Mouse (Mus musculus): ENCODE results near the gene Ptpro. TPM values are rescaled to one million over a fixed set of nuclear protein-coding genes. Genes with fewer than 3 reads are reported as not detected.

The Ptpro gene
- polyA plus RNA-seq, 1 experiment from 2014 or later: 63.5 TPM

- 12% methylated on average over 7 of the region's 7 CpGs for WGBS
- peak overlapping the region; percentile 60 for H3K4me2 ChIP-seq (ENCODE audit: low read length)
- no peak for ATAC-seq
- no peaks in the 10 kb centered on the region for H3K36me3 ChIP-seq (ENCODE audit: control insufficient read depth, insufficient read depth)
- 0 out of 2 replicates have a peak, but pooled peaks cover 6% of the 10 kb centered on the region for H3K4me1 ChIP-seq (replicated peaks; ENCODE audit: control insufficient read depth, insufficient read depth, low read length)
- no peaks in the 10 kb centered on the region for H3K9me3 ChIP-seq (ENCODE audit: control insufficient read depth, low read length)
- peak overlapping the region; percentile 89 for H3K9ac ChIP-seq (replicated peaks; ENCODE audit: low read depth, low read length)
- no peak overlapping the region for H3K27ac ChIP-seq (ENCODE audit: low read length)
- peak overlapping the region; percentile 56 for H3K4me3 ChIP-seq (replicated peaks; ENCODE audit: low read length)
- no peaks in the 10 kb centered on the region for H3K27me3 ChIP-seq (replicated peaks; ENCODE audit: control insufficient read depth, insufficient read depth, low read length)
Measured at GRCm38 (mm10) chr6:137253415-137253814, 1.3 kb downstream of the Ptpro start.

GRCm38 (mm10) chr6:137261033-137261432 lies 8.9 kb downstream of the Ptpro start:
- H3K4me1 ChIP-seq (replicated peaks; ENCODE audit: control insufficient read depth, insufficient read depth, low read length): peaks cover 4% of the 10 kb centered on the region
- H3K4me3 ChIP-seq (replicated peaks; ENCODE audit: low read length): no peak overlapping the region
- ATAC-seq: no peak
- H3K27ac ChIP-seq (ENCODE audit: low read length): no peak overlapping the region
- H3K36me3 ChIP-seq (ENCODE audit: control insufficient read depth, insufficient read depth): no peaks in the 10 kb centered on the region
- no peak overlapping the region for H3K9ac ChIP-seq (replicated peaks; ENCODE audit: low read depth, low read length)
- H3K4me2 ChIP-seq (ENCODE audit: low read length): no peak overlapping the region
- H3K9me3 ChIP-seq (ENCODE audit: control insufficient read depth, low read length): peaks cover 4% of the 10 kb centered on the region; the same call in 1 of the 2 replicates
- no peaks in the 10 kb centered on the region for H3K27me3 ChIP-seq (replicated peaks; ENCODE audit: control insufficient read depth, insufficient read depth, low read length)
- WGBS: 93% methylated on average over 1 of the region's 1 CpGs

- 21% methylated on average over 3 of the region's 3 CpGs for WGBS
Measured at GRCm38 (mm10) chr6:137262087-137262486, 10.0 kb downstream of the Ptpro start.

GRCm38 (mm10) chr6:137268019-137268418 lies 15.9 kb downstream of the Ptpro start:
- no peaks in the 10 kb centered on the region for H3K36me3 ChIP-seq (ENCODE audit: control insufficient read depth, insufficient read depth)
- peak overlapping the region; percentile 23; the same call in 1 of the 2 replicates for H3K27ac ChIP-seq (ENCODE audit: low read length)
- WGBS: 45% methylated on average over 8 of the region's 8 CpGs
- H3K4me3 ChIP-seq (replicated peaks; ENCODE audit: low read length): no peak overlapping the region
- H3K9ac ChIP-seq (replicated peaks; ENCODE audit: low read depth, low read length): no peak overlapping the region
- no peaks in the 10 kb centered on the region for H3K27me3 ChIP-seq (replicated peaks; ENCODE audit: control insufficient read depth, insufficient read depth, low read length)
- peak overlapping the region; percentile 7; the same call in 1 of the 2 replicates for H3K4me2 ChIP-seq (ENCODE audit: low read length)
- H3K4me1 ChIP-seq (replicated peaks; ENCODE audit: control insufficient read depth, insufficient read depth, low read length): peaks cover 31% of the 10 kb centered on the region
- no peak for ATAC-seq
- H3K9me3 ChIP-seq (ENCODE audit: control insufficient read depth, low read length): no peaks in the 10 kb centered on the region

More at GRCm38 (mm10) chr6:137262087-137262486, 10.0 kb downstream of the Ptpro start:
- H3K4me1 ChIP-seq (replicated peaks; ENCODE audit: control insufficient read depth, insufficient read depth, low read length): peaks cover 5% of the 10 kb centered on the region
- peaks cover 4% of the 10 kb centered on the region; the same call in 1 of the 2 replicates for H3K9me3 ChIP-seq (ENCODE audit: control insufficient read depth, low read length)
- H3K27me3 ChIP-seq (replicated peaks; ENCODE audit: control insufficient read depth, insufficient read depth, low read length): no peaks in the 10 kb centered on the region
- peak; percentile 59 for ATAC-seq
- H3K4me2 ChIP-seq (ENCODE audit: low read length): no peak overlapping the region
- no peak overlapping the region for H3K9ac ChIP-seq (replicated peaks; ENCODE audit: low read depth, low read length)
- no peak overlapping the region for H3K4me3 ChIP-seq (replicated peaks; ENCODE audit: low read length)
- no peak overlapping the region for H3K27ac ChIP-seq (ENCODE audit: low read length)
- no peaks in the 10 kb centered on the region for H3K36me3 ChIP-seq (ENCODE audit: control insufficient read depth, insufficient read depth)

- no peak overlapping the region for H3K4me3 ChIP-seq (replicated peaks; ENCODE audit: low read length)
- no peak overlapping the region for H3K4me2 ChIP-seq (ENCODE audit: low read length)
- ATAC-seq: 0 out of 2 replicates have a peak, but pooled peaks have one; percentile 14
- no peaks in the 10 kb centered on the region for H3K9me3 ChIP-seq (ENCODE audit: control insufficient read depth, low read length)
- WGBS: 81% methylated on average over 10 of the region's 10 CpGs
- no peaks in the 10 kb centered on the region for H3K27me3 ChIP-seq (replicated peaks; ENCODE audit: control insufficient read depth, insufficient read depth, low read length)
- no peaks in the 10 kb centered on the region for H3K36me3 ChIP-seq (ENCODE audit: control insufficient read depth, insufficient read depth)
- H3K4me1 ChIP-seq (replicated peaks; ENCODE audit: control insufficient read depth, insufficient read depth, low read length): peaks cover 32% of the 10 kb centered on the region
- H3K9ac ChIP-seq (replicated peaks; ENCODE audit: low read depth, low read length): no peak overlapping the region
- peak overlapping the region; percentile 14; the same call in 1 of the 2 replicates for H3K27ac ChIP-seq (ENCODE audit: low read length)
Measured at GRCm38 (mm10) chr6:137268592-137268991, 16.5 kb downstream of the Ptpro start.

- ATAC-seq: peak; percentile 88
- 27% methylated on average over 8 of the region's 8 CpGs for WGBS
- peaks cover 31% of the 10 kb centered on the region for H3K4me1 ChIP-seq (replicated peaks; ENCODE audit: control insufficient read depth, insufficient read depth, low read length)
- no peak overlapping the region for H3K4me3 ChIP-seq (replicated peaks; ENCODE audit: low read length)
- no peaks in the 10 kb centered on the region; the same call in 1 of the 2 replicates for H3K9me3 ChIP-seq (ENCODE audit: control insufficient read depth, low read length)
- H3K27ac ChIP-seq (ENCODE audit: low read length): no peak overlapping the region
- H3K4me2 ChIP-seq (ENCODE audit: low read length): no peak overlapping the region; the same call in 1 of the 2 replicates
- H3K9ac ChIP-seq (replicated peaks; ENCODE audit: low read depth, low read length): no peak overlapping the region
- no peaks in the 10 kb centered on the region for H3K27me3 ChIP-seq (replicated peaks; ENCODE audit: control insufficient read depth, insufficient read depth, low read length)
- H3K36me3 ChIP-seq (ENCODE audit: control insufficient read depth, insufficient read depth): no peaks in the 10 kb centered on the region
Measured at GRCm38 (mm10) chr6:137272513-137272912, 20.4 kb downstream of the Ptpro start.

GRCm38 (mm10) chr6:137277587-137277994 lies 25.5 kb downstream of the Ptpro start:
- no peak overlapping the region for H3K27ac ChIP-seq (ENCODE audit: low read length)
- 21% methylated on average over 12 of the region's 12 CpGs for WGBS

DNA sequence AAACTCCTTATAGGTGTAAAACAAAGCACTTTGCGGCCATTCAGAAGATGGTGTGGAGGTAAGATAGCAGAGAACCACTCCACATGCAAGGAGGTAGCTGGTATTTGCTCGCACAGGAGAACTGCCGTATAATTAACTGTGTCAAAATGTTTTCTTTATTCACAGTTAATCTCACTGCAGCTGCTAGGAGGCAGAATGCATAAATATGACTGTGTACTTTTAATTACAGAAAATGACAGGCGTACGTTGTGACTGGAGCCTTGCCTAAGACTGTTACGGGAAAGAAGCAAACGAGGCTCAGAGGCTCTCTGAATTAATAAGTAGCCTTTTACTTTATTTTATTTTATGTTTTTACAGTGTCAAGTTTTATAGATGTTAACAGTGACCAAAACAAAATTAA lies 27.5 kb downstream of the Ptpro start:
- H3K9ac ChIP-seq (replicated peaks; ENCODE audit: low read depth, low read length): no peak overlapping the region
- H3K36me3 ChIP-seq (ENCODE audit: control insufficient read depth, insufficient read depth): no peaks in the 10 kb centered on the region
- H3K4me2 ChIP-seq (ENCODE audit: low read length): peak overlapping the region; percentile 5; the same call in 1 of the 2 replicates
- no peaks in the 10 kb centered on the region for H3K27me3 ChIP-seq (replicated peaks; ENCODE audit: control insufficient read depth, insufficient read depth, low read length)
- WGBS: 24% methylated on average over 7 of the region's 7 CpGs
- no peak overlapping the region for H3K4me3 ChIP-seq (replicated peaks; ENCODE audit: low read length)
- H3K9me3 ChIP-seq (ENCODE audit: control insufficient read depth, low read length): no peaks in the 10 kb centered on the region; the same call in 1 of the 2 replicates
- ATAC-seq: peak; percentile 61; the same call in 1 of the 2 replicates
- no peak overlapping the region for H3K27ac ChIP-seq (ENCODE audit: low read length)
- peaks cover 30% of the 10 kb centered on the region for H3K4me1 ChIP-seq (replicated peaks; ENCODE audit: control insufficient read depth, insufficient read depth, low read length)

More at GRCm38 (mm10) chr6:137277587-137277994, 25.5 kb downstream of the Ptpro start:
- Histone ChIP-seq H3K4me3 (replicated peaks; ENCODE audit: low read length) (no peak overlapping the region), H3K9me3 (ENCODE audit: control insufficient read depth, low read length) (no peaks in the 10 kb centered on the region; the same call in 1 of the 2 replicates), H3K9ac (replicated peaks; ENCODE audit: low read depth, low read length) (no peak overlapping the region), H3K4me1 (replicated peaks; ENCODE audit: control insufficient read depth, insufficient read depth, low read length) (peaks cover 35% of the 10 kb centered on the region), H3K36me3 (ENCODE audit: control insufficient read depth, insufficient read depth) (no peaks in the 10 kb centered on the region), H3K4me2 (ENCODE audit: low read length) (no peak overlapping the region), H3K27me3 (replicated peaks; ENCODE audit: control insufficient read depth, insufficient read depth, low read length) (no peaks in the 10 kb centered on the region)
- peak; percentile 48; the same call in 1 of the 2 replicates for ATAC-seq

DNA sequence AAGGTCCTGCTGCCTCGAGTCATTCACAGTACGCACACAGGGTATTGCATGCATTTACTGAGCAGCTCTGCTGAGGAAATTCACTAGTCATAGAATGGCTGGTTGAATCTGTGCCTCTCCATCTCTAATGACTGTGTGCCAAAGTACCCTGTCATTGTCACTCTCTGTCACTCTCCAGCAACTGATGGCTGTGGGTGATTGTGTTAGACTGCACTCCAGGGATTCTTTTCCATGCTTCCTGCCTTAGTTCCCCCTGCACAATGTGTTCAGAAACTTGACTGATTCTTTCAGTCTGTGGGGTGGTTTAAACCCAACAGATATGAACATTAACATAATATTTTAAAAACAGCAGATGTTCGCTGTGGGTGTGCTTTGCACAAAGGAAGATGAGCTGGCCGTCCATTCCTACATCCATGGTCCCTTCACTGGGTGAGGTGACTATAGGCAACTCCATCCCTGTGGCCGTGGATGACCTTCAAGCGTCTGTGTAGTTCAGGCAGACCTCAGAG lies 29.5 kb downstream of the Ptpro start:
- peaks cover 30% of the 10 kb centered on the region for H3K4me1 ChIP-seq (replicated peaks; ENCODE audit: control insufficient read depth, insufficient read depth, low read length)
- no peak overlapping the region for H3K4me3 ChIP-seq (replicated peaks; ENCODE audit: low read length)
- no peak overlapping the region for H3K9ac ChIP-seq (replicated peaks; ENCODE audit: low read depth, low read length)
- 0 out of 2 replicates have a peak, but pooled peaks have one; percentile 27 for ATAC-seq
- H3K27me3 ChIP-seq (replicated peaks; ENCODE audit: control insufficient read depth, insufficient read depth, low read length): no peaks in the 10 kb centered on the region
- no peaks in the 10 kb centered on the region for H3K36me3 ChIP-seq (ENCODE audit: control insufficient read depth, insufficient read depth)
- no peak overlapping the region for H3K27ac ChIP-seq (ENCODE audit: low read length)
- H3K4me2 ChIP-seq (ENCODE audit: low read length): no peak overlapping the region
- 69% methylated on average over 6 of the region's 6 CpGs for WGBS
- H3K9me3 ChIP-seq (ENCODE audit: control insufficient read depth, low read length): no peaks in the 10 kb centered on the region; the same call in 1 of the 2 replicates
